Mouse (Mus musculus) mature B cell (primary cell): ENCODE results near the gene Gm5294.

Source experiments
- in situ Hi-C: fragments of 300-500 bp; cut with MboI; formaldehyde crosslinking; loops from 2 replicates; pipeline ENCODE4 v1.14.3; 2019

Gm5294 gene

GRCm38 (mm10) chr5:138819780-138820179 lies at the start of gene Gm5294:
Gm5294 (plus strand) TSS chr5:138820080.
- in situ Hi-C loops = no loop called here

DNA sequence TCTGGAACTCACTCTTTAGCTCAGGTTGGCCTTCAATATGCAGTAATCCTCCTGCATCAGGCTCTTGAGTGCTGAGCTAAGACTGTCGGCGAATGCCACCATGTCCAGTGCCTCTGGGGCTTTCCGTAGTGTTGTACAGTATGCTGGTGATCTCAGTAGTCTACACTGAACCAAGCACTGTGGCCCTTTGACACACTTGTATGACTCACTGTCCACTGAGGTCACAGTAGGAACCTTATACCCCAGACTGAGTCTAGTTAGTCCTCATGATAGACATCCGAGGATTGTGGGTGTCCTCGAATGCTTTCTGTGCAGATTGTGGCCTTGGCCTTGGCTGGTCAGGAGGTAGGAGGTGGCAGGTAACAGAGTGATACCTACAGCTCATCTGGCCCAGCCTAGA lies 44.8 kb upstream of the Gm5294 start:
- in situ Hi-C loops = no loop called here

GRCm38 (mm10) chr5:138776346-138776745 lies 43.5 kb upstream of the Gm5294 start:
- in situ Hi-C loops = no loop called here

DNA sequence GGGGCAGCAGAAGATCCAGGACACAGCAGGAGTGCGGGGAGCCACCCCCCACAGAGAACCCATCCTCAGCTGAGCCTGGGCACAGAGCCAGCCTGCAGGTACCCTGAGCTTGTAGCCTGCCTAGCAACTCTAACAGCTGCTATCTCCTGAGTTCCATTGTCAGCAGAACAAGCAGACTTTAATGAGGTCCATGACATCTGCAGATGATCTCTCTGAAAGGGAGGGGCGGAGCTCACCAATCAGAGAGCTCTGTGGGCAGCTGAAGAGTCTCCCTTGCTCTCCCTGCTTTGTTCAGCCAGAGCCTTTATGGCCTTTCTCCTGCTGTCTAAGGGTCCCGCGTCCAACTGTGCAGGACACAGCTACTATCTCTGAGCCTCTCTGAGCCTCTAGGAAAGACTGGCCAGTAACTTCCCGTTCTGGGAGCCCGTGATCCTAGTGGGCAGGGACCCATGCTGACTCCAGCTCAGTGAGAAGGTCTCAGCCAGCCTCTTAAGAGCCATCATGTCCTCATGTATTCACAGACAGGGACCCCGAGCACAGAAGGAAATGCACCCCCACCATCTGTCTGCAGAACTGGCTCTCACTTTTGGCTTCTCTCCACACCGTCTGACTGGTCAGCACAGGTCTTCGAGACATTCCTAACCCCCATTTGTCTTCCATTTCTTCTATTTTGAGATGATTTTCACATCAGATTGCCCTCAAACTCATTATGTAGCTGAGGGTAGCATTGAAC lies 41.0 kb upstream of the Gm5294 start:
- in situ Hi-C loops = no loop called here

- in situ Hi-C loops = no loop called here
These were observed 40.2 kb upstream of the Gm5294 start for GRCm38 (mm10) chr5:138779655-138780054.

DNA sequence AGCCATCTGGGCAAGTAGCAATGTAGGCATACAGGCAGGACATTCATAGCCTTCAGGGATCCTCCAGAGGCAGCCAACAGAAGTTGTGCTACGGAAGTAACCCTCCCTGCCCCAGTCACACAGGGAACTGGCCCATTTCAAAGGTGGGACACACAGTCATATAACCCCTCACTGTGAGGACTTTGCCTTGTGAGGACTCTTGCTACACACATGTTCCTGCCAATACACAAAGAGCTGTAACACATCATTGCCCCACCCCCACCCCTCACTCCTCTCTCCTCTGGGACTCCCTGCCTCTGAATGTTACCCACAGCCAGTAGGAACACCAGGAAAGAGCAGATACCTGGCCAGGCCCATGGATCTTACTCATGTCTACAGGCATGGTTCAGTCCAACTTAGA lies 37.2 kb upstream of the Gm5294 start:
- in situ Hi-C loops = no loop called here

DNA sequence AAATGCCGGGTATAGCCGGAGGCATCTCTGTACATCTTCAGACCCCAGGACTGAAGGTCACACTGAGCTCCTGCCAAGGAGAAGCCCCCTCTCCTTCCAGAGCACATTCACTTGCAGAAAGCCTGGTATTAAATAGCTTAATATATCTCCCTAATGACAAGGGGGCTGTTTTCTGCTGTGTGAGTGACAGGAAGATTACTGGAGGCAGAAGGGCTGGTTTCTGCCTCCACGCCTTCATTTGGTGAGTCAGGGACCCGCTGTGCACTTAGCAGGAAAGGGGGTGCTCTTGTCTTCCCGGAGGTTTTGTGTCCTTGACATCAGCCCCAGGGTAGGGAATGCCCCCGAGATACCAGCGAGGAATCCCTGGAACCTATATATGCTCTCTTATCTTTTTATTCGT lies 36.7 kb upstream of the Gm5294 start:
- in situ Hi-C loops = no loop called here

GRCm38 (mm10) chr5:138785986-138786515 lies 33.8 kb upstream of the Gm5294 start:
- in situ Hi-C loops = no loop called here

DNA sequence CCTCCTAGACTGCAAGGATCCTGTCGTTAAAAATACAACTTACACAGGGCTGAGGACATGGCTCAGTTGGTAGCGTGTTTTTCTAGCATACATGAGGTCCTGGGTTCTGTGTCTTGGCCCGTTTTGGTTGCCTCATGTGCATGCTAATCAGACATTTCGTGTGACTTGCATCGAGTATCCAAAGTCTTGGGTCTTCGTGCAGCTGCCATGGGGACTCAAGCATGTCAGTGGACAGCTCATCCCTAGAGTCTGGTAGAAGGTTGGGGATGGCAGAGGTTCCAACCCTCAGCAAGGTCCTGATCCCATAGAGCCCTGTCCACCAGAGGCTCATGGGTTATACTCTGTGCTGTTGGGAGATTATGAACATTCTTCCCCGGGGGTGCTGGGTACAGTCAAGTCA lies 32.2 kb upstream of the Gm5294 start:
- in situ Hi-C loops = no loop called here

GRCm38 (mm10) chr5:138788481-138789211 lies 31.2 kb upstream of the Gm5294 start:
- in situ Hi-C loops = no loop called here

DNA sequence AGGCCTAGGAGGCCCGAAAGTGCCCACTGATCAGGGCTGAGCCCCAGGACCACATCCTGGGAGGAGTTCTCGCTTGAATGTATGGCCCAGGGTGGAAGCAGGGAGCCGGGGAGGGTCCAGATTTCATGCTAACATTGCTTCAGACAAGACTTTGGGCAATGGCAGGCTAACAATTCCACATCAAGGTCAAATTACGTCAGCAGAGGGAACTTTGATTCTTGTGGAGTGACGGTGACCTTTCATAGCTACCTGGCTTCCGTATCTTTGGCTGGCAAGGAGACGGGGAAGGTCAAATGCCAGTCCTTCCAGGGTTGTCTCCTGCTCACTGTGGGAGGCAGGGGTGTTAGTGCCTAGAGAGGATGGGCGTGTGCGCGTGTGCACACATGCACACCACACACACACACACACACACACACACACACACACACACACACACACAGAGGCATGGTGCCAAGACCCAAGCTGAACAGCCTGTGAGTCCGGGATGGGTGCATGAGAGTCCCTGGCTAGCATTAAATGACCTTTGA lies 28.9 kb upstream of the Gm5294 start:
- in situ Hi-C loops = no loop called here

GRCm38 (mm10) chr5:138801588-138802116 lies 18.2 kb upstream of the Gm5294 start:
- in situ Hi-C loops = no loop called here

DNA sequence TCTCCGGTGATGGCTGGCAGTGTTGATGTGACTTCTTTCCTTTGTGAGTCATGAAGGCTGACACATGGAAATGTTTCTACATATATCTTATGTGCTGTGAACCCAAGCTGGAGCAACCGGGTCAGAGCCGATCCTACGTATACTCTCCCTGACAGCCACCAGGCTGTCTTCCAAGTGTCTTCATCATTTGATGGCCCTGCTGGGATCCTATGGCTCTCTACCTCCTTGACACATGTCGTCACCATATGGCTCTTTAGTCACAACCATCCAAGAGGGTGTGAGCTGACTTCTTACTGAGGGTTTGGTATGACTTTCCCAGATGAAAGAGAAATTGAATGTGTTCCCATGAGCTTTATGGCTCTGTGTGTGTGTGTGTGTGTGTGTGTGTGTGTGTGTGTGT lies 15.6 kb upstream of the Gm5294 start:
- in situ Hi-C loops = no loop called here

DNA sequence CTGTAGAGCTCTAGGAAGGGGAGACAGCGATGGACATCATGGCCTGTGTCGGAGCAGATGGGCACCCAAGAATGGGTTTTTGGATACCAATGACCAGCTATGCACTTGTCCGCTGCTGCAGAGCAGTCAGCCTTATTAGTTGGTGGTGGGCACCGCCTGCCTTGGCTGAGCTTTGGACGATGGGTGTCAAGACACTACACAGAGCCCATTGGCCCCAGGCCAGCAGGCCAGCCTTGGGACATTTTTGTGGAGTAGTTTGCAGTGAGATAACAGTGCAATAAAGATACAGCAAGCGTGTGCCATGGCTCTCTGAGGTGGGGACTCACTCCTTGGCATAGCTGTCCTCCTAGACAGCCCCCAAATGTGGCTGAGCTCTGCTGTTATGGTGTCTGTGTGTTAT lies 10.1 kb upstream of the Gm5294 start:
- in situ Hi-C loops = no loop called here

DNA sequence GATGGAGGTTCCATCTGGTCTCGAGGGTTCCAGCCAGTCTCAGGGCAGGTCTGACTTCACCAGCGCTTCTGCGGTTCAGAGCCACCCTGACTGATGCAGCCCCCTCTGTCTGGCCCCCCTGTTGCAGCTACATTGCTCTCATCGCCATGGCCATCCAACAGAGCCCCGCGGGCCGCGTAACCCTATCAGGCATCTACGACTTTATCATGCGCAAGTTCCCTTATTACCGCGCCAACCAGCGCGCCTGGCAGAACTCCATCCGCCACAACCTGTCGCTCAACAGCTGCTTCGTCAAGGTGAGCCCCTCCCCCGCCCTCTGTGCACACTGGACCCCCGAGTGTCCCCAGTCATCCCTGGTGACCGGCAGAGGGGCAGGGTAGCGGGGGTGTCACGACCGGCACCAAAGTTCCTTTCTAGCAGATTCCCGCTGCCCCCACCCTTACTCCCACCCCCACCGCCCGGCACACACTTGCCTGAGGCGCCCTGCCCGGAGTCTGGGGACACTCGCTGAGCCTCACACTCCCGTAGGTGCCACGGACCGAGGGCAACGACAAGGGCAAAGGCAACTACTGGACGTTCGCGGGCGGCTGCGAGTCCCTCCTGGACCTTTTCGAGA lies 945 bp downstream of the Gm5294 start:
- in situ Hi-C loops = no loop called here

- in situ Hi-C loops = no loop called here
These were observed 5.2 kb downstream of the Gm5294 start for GRCm38 (mm10) chr5:138825090-138825489.

DNA sequence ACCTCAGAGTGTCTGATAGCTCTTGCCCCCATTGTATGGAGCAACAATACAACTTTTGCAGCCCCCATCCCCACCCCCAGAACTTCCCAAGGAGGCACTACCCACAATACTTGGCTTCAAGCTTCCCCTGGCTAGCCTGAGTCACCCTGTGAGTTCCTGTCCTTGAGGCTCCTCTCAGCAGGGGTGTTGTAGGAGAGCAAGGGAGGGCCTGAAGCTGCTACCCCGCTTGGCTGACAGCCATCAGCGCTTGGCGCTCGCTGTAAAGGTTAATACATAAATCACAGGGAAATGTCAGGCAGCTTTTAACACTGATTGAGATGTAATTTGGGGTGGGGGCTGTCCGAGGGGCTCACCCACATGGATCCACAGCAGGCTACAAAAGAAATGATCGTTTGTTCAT lies 13.5 kb downstream of the Gm5294 start:
- in situ Hi-C loops = no loop called here

GRCm38 (mm10) chr5:138834910-138835309 lies 15.0 kb downstream of the Gm5294 start:
- in situ Hi-C loops = no loop called here

GRCm38 (mm10) chr5:138840981-138841380 lies 21.1 kb downstream of the Gm5294 start:
- in situ Hi-C loops = no loop called here

DNA sequence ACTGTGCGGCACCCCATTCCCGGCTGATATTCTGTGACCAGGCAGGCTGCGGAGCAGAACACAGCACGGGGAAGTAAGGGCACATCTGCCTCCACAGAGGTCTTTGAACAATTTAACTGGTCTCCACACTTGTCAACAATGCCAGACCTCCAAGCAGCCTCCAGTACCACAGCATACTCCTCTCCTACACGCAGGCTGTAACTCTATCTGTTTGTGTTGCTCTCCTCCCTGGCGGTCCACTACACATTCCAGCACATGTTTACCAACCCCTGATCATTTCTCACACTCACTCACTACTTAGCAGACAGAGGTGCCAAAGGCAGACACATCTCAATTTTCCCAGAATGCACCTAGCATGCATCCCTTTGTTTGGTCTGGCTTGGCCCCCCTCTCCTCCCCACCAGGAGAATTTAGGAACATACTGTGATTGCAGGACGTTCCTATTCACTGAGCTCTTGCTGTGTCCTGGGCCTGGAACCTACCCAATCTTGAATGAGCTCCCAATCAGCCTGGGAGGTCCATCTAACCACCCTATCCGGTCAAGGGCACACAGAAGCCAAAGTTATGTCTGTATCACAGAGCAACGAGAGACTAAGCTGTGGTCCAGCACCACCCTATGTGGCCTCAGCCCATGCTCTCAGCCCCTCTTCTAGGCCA lies 23.4 kb downstream of the Gm5294 start:
- in situ Hi-C loops = no loop called here

DNA sequence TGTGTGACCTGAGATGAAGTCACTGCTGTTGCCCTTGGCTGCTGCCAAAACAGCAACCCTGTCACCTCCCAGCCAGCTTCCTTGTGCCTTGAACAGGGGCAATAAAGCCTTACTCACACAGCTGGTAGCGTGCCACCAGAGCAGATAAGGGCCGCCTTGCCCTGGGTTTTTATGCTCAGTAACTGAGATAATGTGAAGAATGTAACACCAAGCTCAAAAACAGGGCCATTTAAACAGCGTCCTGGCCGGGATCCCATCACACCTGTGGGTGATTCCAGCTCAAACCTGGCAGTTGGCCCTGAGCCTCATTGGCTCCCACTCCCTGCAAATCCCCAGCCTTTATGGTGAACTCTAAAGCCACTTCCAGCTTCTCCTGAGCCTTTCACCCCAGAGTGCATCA lies 26.6 kb downstream of the Gm5294 start:
- in situ Hi-C loops = loop anchor here (5.0 kb wide), 1 partner anchor 331 kb away; no protein-coding TSS in a partner anchor

DNA sequence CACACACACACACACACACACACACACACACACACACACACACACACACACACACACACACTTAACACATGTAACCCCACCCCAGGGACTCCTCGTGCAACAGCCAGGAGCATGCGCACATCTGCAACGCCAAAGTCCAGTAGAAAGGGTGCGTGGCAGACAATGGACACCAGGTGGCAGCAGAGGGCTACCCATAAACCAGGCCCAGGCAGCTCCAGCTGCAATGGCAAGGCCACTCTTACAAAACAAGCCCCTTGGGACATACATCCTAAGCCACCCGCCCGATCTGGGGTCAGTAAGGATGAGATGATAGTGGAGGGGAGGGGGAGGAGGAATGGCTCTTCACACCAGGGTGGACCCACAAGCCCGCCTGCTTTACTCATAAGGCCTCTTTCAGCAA lies 28.2 kb downstream of the Gm5294 start:
- in situ Hi-C loops = loop anchor here (5.0 kb wide), 1 partner anchor 329 kb away; no protein-coding TSS in a partner anchor
